Mouse (Mus musculus): ENCODE measurements around the gene Gm21981.

Gene Gm21981

GRCm38 (mm10) chr17:47694442-47694502 lies at the start of gene Gm21981:
TSS of gene Gm21981 (minus strand) at chr17:47694455.
- DNase-seq (ENCODE audit: low spot score in 2 of 2), result no peak

DNA sequence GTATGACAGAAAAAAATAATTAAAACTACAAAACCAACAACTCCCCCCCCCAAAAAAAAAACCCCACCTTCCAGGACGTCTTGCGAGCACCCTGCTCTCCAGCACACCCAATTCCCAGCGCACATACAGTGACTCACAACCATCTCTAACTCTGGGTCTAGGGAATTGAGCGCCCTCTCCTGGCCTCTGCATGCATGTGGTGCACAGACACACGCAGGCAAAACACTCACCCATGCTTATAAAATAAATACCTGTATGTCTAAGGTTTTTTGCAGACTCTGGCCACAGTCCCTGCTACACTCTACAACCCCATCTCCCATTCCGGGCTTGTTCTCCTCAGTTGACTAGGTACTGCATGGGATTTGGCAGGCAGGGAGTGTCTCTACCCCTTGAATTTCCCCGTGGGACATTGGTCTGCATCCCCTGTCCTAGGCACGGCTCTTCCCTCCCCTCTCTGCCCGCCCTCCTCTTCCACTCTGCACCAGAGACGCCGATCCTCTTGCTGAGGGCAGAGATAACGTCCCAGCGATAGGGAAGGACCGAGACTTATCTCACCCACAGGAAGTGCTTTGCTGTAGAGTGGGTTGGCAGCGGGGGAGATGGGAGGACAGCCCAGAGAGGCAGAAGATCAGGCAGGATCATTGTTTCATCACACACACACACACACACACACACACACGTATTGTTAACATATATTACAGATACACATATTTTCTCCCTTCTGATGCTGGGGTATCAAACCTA lies 48.9 kb upstream of the Gm21981 start:
- DNase-seq (ENCODE audit: low spot score in 2 of 2), result peak in 1 of 2 experiments; percentile 62

GRCm38 (mm10) chr17:47740186-47740585 lies 45.9 kb upstream of the Gm21981 start:
- no peak for DNase-seq (ENCODE audit: low spot score in 2 of 2)

GRCm38 (mm10) chr17:47738879-47739798 lies 44.9 kb upstream of the Gm21981 start:
- peak; percentile 32 to 73 for DNase-seq (ENCODE audit: low spot score in 2 of 2)

DNA sequence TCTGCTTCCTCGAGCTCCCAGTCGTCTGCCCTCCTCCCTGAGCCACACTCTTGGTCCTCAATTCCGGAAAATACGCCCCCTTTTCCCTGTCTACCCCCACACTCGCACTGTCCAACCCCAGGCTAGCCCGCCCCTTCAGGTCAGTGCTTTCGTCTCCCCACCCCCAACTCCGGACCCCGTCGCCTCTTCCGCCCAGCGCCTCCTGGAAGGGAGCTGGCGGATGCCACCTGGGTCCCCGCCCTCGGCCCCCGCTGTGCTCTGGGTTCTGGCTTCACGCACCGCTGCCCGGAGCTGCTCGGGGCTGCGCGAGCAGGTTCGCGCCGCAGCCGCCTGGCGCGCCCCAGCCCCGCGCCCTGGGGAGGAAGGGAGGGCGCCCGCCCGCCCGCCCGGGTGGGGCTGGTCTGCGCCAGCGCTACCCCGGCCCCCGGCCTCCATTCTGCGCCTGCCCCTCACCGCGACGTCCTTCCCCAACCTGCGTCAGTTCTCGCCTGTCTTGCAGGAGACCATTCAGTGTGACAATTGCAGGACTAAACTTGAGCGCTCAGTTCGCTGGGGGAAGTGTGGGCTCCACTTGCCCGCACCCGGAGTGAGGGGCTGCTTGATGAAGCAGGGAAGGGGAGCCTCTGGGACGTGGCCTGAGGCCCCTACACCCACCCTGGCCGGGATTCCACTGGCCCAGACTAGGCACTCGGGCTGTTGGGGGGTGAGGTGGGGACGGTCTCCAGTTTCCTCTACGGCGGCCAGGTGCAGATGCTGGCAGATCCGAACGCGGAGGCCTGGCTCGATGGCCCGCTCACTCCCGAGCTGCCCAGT lies 44.0 kb upstream of the Gm21981 start:
- DNase-seq (ENCODE audit: low spot score in 2 of 2), result peak; percentile 54 to 87

DNA sequence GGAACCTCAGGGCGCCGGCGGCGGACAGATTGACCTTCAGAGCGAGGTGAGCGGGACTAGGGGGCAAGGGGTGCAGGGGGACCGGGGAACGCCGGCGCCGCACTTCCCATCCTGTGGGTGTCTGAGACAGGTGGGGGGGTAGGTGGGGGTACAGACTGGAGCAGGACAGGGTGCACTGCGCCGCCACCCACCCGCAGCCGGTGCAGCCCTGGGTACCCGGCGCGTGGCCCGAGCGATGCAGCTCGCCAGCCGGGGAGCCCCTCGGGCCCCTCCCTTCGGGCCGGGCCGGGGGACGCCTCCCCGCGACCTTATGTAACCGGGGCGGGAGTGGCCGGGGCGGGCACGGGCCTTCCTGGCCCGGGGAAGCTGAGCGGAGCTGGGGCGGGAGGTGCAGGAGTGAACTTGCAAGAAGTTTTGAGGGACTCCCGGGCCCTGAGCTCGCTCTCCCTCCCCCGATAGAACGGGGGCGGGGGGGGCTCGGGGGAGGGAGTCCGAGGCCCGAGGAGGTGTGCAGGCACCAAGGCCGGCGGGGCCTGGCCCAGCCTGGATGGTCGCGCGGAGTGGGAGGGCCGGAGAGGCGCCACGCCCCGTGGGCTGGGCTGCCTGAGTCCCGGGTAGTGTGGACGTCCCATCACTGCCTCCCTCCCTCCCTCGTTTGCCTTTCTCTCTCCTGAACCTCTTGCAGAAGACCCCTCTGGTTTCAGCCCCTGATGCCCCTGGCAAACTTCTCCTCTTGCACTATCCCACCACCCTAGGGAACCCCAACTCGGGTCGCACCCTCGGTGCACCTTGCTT lies 43.2 kb upstream of the Gm21981 start:
- DNase-seq (ENCODE audit: low spot score in 2 of 2), result peak; percentile 77 to 87

- DNase-seq (ENCODE audit: low spot score in 2 of 2), result peak; percentile 98 to 99
Measured at GRCm38 (mm10) chr17:47736856-47737255, 42.6 kb upstream of the Gm21981 start, which contains the start of gene Tfeb. TSS of gene Tfeb (plus strand) at chr17:47737030.

GRCm38 (mm10) chr17:47735553-47736100 lies 41.4 kb upstream of the Gm21981 start:
- DNase-seq (ENCODE audit: low spot score in 2 of 2), result no peak

DNA sequence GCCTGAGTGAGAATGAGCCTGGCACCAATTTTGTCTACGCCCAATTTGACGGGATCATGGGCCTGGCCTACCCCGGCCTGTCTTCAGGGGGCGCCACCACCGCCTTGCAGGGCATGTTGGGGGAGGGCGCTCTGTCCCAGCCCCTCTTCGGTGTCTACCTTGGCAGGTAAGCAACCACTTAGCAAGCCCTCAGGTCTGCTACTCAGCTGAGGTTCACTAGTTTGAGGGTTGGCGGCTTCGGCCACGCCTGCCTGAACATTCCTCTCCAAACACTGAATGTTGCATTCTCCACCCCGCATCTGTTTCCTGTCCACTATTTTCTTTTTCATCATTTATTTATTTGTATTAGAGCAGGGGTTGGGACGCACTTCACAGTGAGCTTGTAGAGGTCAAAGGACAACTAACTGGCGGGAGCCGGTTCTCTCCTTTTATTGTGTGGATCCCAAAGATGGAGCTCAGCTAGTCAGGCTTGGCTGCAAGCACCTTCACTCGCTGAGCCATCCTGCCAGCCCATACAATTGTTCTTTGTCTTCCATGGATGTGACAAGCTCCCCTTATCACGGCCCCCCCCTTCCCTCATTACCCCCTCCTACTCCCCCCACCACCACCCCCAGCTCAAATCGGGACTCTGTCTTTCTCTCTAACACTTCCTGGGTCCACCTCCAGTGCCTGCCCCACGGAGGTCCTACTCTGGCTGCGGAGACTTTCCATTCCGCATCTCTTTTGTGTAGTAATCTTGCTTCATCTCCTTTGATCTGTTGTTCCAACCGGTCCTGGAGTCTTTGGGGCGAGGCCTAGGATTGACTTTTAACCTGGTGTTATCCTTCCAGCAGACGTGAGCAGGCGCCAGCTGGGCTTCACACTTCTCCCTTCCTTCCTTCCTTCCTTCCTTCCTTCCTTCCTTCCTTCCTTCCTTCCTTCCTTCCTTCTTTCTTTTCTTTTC lies 36.6 kb upstream of the Gm21981 start:
- DNase-seq (ENCODE audit: low spot score in 2 of 2), result no peak

- DNase-seq (ENCODE audit: low spot score in 2 of 2), result no peak
Measured at GRCm38 (mm10) chr17:47726566-47726965, 32.3 kb upstream of the Gm21981 start, which contains the start of gene Pgc. TSS of gene Pgc (plus strand) at chr17:47726842.

GRCm38 (mm10) chr17:47721183-47721582 lies 26.9 kb upstream of the Gm21981 start:
- no peak for DNase-seq (ENCODE audit: low spot score in 2 of 2)

DNA sequence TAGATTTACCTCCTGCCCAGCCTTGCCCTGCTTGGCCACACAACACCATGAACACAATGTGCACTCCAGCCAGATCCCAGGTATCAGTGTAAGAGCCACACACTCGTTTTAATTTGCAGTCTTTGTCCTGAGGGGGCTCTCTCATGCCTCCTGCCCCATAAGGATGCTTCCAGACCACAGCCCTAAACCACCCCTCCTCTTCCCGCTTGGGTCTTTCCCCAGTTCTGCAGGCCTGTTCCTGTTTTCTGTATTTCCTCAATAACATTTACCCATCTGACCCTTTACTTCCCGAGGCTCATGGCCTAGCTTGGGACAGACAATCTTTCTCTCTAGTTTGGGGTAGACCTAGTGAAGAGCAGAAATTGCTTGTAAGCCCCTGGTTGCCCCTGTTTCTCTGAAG lies 20.8 kb upstream of the Gm21981 start:
- no peak for DNase-seq (ENCODE audit: low spot score in 2 of 2)

- no peak for DNase-seq (ENCODE audit: low spot score in 2 of 2)
Measured at GRCm38 (mm10) chr17:47712889-47713571, 18.8 kb upstream of the Gm21981 start.

DNA sequence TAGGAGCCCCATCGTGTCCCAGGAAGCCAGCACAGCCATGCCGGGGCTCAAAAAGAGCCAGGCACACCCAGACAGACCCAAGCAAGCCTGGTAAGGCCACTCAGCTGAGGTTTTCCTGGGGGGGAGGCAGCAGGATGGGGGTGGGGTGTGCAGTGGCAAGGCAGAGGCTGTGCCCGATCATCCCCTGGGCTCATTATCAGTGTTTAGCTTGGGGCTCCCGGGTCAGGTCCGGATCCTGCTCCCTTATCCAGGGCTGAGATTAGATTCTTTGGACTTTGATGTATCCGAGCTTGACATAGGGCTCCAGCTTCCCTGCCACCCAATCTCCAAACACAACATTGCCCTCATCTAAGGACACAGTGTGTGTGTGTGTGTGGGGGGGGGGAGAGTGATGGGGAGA lies 17.6 kb upstream of the Gm21981 start:
- no peak for DNase-seq (ENCODE audit: low spot score in 2 of 2)

- DNase-seq (ENCODE audit: low spot score in 2 of 2), result no peak
Measured at GRCm38 (mm10) chr17:47710036-47710435, 15.8 kb upstream of the Gm21981 start.

DNA sequence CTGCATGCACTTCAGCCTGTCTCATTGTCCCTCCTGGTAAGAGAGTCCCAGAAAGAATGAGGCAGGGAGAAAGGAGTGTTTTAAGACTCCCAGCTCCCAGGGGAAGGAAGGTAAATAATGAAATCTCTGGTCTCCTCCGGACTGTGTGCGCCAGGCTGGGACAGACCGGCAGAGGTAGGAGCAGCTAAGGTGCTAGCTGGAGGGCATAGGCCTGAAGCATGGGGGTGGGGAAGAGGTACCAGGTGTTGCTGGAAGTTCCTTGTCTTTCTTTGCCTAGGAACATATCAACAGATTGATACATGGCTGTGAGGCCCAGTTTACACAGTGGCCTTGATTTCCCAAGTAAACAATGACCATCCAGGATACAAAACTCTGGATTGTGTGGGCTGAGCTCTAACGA lies 14.7 kb upstream of the Gm21981 start:
- no peak for DNase-seq (ENCODE audit: low spot score in 2 of 2)

DNA sequence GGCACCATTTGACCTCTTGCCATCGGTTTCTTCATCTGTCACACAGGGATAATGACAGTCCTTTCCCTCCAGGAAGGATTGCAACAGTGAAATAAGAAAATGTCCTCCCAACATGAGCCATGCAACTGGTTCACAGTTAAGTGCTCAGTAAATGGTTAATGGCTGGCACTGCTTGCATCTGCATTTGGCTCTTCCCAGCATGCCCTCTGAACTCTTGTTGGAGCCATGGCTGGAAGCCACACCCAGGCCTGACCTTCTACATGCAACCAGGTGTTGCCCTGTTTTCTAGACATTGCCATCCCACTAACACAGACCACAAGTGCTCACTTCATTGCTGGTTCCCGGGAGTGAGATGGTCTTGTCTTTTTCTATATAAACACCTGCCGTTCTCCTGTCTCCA lies 13.7 kb upstream of the Gm21981 start:
- no peak for DNase-seq (ENCODE audit: low spot score in 2 of 2)

DNA sequence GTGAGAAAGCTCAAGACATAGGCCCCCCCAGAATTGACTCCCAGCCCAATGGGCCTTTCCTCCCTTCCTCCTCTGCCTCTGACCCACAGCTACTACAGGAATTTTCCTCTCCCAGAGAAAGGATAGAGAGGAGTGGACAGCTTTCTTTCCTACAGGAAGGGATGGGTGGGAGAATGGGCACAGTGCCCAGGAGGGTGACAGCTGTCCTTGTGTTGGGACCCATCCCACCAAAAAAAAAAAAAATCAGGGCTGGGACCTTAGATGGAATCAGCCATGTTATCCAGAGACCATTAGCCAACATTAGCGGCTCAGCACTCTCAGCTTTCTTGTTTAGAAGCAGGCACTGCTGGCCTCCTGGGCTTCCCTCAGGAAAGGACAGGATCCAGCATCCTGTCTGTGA lies 11.9 kb upstream of the Gm21981 start:
- no peak for DNase-seq (ENCODE audit: low spot score in 2 of 2)

DNA sequence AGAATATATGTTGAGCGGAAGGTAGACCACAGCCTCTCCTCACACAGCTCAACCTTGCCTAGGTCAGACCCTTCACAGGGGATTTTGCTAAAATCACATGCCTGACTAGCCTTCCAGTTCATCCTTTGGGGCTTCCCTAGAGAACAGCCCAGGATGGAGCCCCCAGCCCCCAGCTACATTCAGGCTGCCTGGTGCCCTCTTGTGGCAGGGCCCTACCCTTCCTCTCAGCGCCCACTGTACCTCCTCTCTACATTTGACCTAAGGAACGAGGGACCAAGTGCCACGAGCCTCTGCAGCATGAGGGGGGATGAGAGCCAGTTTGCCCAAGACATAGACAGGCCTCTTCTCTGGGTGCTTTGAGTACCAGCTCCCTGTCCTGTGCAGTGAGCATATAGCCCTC lies 10.4 kb upstream of the Gm21981 start:
- DNase-seq (ENCODE audit: low spot score in 2 of 2), result peak in 1 of 2 experiments; percentile 34

- DNase-seq (ENCODE audit: low spot score in 2 of 2), result no peak
Measured at GRCm38 (mm10) chr17:47703556-47703955, 9.3 kb upstream of the Gm21981 start.

Measured in spleen, postnatal 10 days (tissue).